Comparison of ENCODE assay signal across 9 mouse cellular contexts in genomic region chr5:151367317-151367716, GRCm38 (mm10).
DNase-seq lines count a peak whose midpoint lies in the region; ATAC-seq lines count a peak whose summit lies in the region.
"Had no signal": no experiment of that assay in that cellular context is flagged by ENCODE, and none has a peak within 500 bp of the region (broad histone marks: within the 10 kb centered on the region; RNA-seq: fewer than 3 reads in every experiment).

No protein-coding gene starts in this region.

- H3K4me3 ChIP-seq in kidney, embryonic 16.5 days (ENCODE audit: low read length) = peak overlapping the region; percentile 68
- peak overlapping the region; percentile 49; the same call in 1 of the 2 replicates for H3K4me3 ChIP-seq in embryonic facial prominence, embryonic 12.5 days
- H3K4me3 ChIP-seq in limb, embryonic 10.5 days = peak overlapping the region; percentile 61
- H3K4me3 ChIP-seq in neural tube, embryonic 13.5 days = peak overlapping the region; percentile 57

- 82% methylated on average over 1 of the region's 1 CpGs for WGBS in kidney, embryonic 16.5 days
- 78% methylated on average over 1 of the region's 1 CpGs for WGBS in embryonic facial prominence, embryonic 12.5 days
- 96% methylated on average over 1 of the region's 1 CpGs for WGBS in limb, embryonic 10.5 days
- 89% methylated on average over 1 of the region's 1 CpGs for WGBS in neural tube, embryonic 13.5 days

- H3K4me2 ChIP-seq in kidney, embryonic 16.5 days (replicated peaks; ENCODE audit: low read depth, low read length) = peak overlapping the region; percentile 65
- peak overlapping the region; percentile 53 for H3K4me2 ChIP-seq in embryonic facial prominence, embryonic 12.5 days (replicated peaks)
- peak overlapping the region; percentile 65 for H3K4me2 ChIP-seq in neural tube, embryonic 13.5 days

- no peak for ATAC-seq in kidney, embryonic 16.5 days (ENCODE audit: low FRiP score, low TSS enrichment)
- ATAC-seq in embryonic facial prominence, embryonic 12.5 days (ENCODE audit: insufficient number of reproducible peaks, insufficient read depth, low FRiP score, low TSS enrichment) = no peak
- ATAC-seq in neural tube, embryonic 13.5 days (ENCODE audit: low read depth) = no peak

- peak overlapping the region; percentile 100 for H3K27ac ChIP-seq in kidney, embryonic 16.5 days (ENCODE audit: low read length)
- peak overlapping the region; percentile 97; the same call in 1 of the 2 replicates for H3K27ac ChIP-seq in embryonic facial prominence, embryonic 12.5 days
- H3K27ac ChIP-seq in limb, embryonic 10.5 days = peak overlapping the region; percentile 97
- H3K27ac ChIP-seq in neural tube, embryonic 13.5 days (replicated peaks) = peak overlapping the region; percentile 96; the same call in 1 of the 2 replicates

- no peaks in the 10 kb centered on the region for H3K36me3 ChIP-seq in kidney, embryonic 16.5 days (ENCODE audit: insufficient read depth, low read length)
- no peaks in the 10 kb centered on the region for H3K36me3 ChIP-seq in embryonic facial prominence, embryonic 12.5 days
- no peaks in the 10 kb centered on the region for H3K36me3 ChIP-seq in limb, embryonic 10.5 days
- H3K36me3 ChIP-seq in neural tube, embryonic 13.5 days = no peaks in the 10 kb centered on the region

- H3K9me3 ChIP-seq in kidney, embryonic 16.5 days (ENCODE audit: low read length) = no peaks in the 10 kb centered on the region
- H3K9me3 ChIP-seq in embryonic facial prominence, embryonic 12.5 days = no peaks in the 10 kb centered on the region
- no peaks in the 10 kb centered on the region for H3K9me3 ChIP-seq in limb, embryonic 10.5 days (replicated peaks)
- no peaks in the 10 kb centered on the region for H3K9me3 ChIP-seq in neural tube, embryonic 13.5 days

- no peak for DNase-seq in kidney, adult 11 months
- no peak for DNase-seq in limb, embryonic 10.5 days (ENCODE audit: low spot score)
- DNase-seq in embryo, embryonic 10 days (ENCODE audit: low spot score) = no peak
- DNase-seq in thymus, postnatal 14 days = no peak
- DNase-seq in layer of hippocampus, postnatal 36 days = no peak
- DNase-seq: retina, postnatal 1 day had no signal

- no peaks in the 10 kb centered on the region for H3K27me3 ChIP-seq in kidney, embryonic 16.5 days (ENCODE audit: insufficient read depth, low read length)
- no peaks in the 10 kb centered on the region for H3K27me3 ChIP-seq in embryonic facial prominence, embryonic 12.5 days
- H3K27me3 ChIP-seq in limb, embryonic 10.5 days (ENCODE audit: low read depth, poor library complexity, severe bottlenecking) = no peaks in the 10 kb centered on the region
- no peaks in the 10 kb centered on the region for H3K27me3 ChIP-seq in neural tube, embryonic 13.5 days

- H3K4me1 ChIP-seq in kidney, embryonic 16.5 days (ENCODE audit: insufficient read depth, low read length) = peaks cover 12% of the 10 kb centered on the region
- peaks cover 6% of the 10 kb centered on the region for H3K4me1 ChIP-seq in embryonic facial prominence, embryonic 12.5 days
- peaks cover 11% of the 10 kb centered on the region; the same call in 1 of the 2 replicates for H3K4me1 ChIP-seq in limb, embryonic 10.5 days
- H3K4me1 ChIP-seq in neural tube, embryonic 13.5 days (replicated peaks) = peaks cover 19% of the 10 kb centered on the region

- peak overlapping the region; percentile 84 for H3K9ac ChIP-seq in kidney, embryonic 16.5 days (replicated peaks; ENCODE audit: low read length)
- H3K9ac ChIP-seq in embryonic facial prominence, embryonic 12.5 days = no peak overlapping the region
- H3K9ac ChIP-seq in neural tube, embryonic 13.5 days = peak overlapping the region; percentile 83
